In genomic region chr1:88575917-88576669, GRCm38 (mm10) we compare ENCODE assay signal across 9 mouse cellular contexts.
A peak's percentile ranks its signal among the peaks of the same experiment; 100 is the strongest.
DNase-seq lines count a peak whose midpoint lies in the region; ATAC-seq and TF ChIP-seq lines count a peak whose summit lies in the region.
"Had no signal": no experiment of that assay in that cellular context is flagged by ENCODE, and none has a peak within 500 bp of the region (broad histone marks: within the 10 kb centered on the region; RNA-seq: fewer than 3 reads in every experiment).

No protein-coding gene starts in this region.

- intact Hi-C loops in heart, adult 2 months (cut with DNase I), result no loop called here

- no peaks in the 10 kb centered on the region for H3K27me3 ChIP-seq in heart, adult 2 months (ENCODE audit: control insufficient read depth, insufficient read depth, low read length)
- H3K27me3 ChIP-seq in liver, embryonic 16.5 days (ENCODE audit: control insufficient read depth, insufficient read depth, low read depth, low read length), result no peaks in the 10 kb centered on the region
- no peaks in the 10 kb centered on the region for H3K27me3 ChIP-seq in splenic B cell, adult 2 months (ENCODE audit: control insufficient read depth, insufficient read depth, low read length, poor library complexity, severe bottlenecking)
- H3K27me3 ChIP-seq in hindbrain, embryonic 16.5 days (replicated peaks; ENCODE audit: control insufficient read depth, insufficient read depth, low read length), result no peaks in the 10 kb centered on the region
- H3K27me3 ChIP-seq: neural tube, embryonic 13.5 days had no signal

- H3K9ac ChIP-seq in heart, adult 2 months (ENCODE audit: low read depth, low read length), result peak overlapping the region; percentile 1; the same call in 1 of the 2 replicates
- H3K9ac ChIP-seq in liver, embryonic 16.5 days (ENCODE audit: low read depth, low read length), result no peak overlapping the region; the same call in 1 of the 2 replicates
- no peak overlapping the region for H3K9ac ChIP-seq in hindbrain, embryonic 16.5 days (ENCODE audit: low read depth, low read length)
- H3K9ac ChIP-seq: neural tube, embryonic 13.5 days had no signal

- no peak for TF ChIP-seq POLR2A in heart, adult 2 months (IDR thresholded peaks at IDR 0.05; ENCODE audit: insufficient read depth, low read depth, low read length)

- no peak for TF ChIP-seq EP300 in heart, adult 2 months (IDR thresholded peaks at IDR 0.05; ENCODE audit: insufficient read depth, low read depth, low read length)

- H3K79me2 ChIP-seq in heart, adult 2 months (replicated peaks; ENCODE audit: control insufficient read depth, insufficient read depth, low read length), result no peaks in the 10 kb centered on the region

- peak overlapping the region; percentile 42 for H3K4me3 ChIP-seq in heart, adult 2 months
- H3K4me3 ChIP-seq in liver, embryonic 16.5 days (ENCODE audit: low read depth, low read length), result peak overlapping the region; percentile 28
- H3K4me3 ChIP-seq in hindbrain, embryonic 16.5 days (ENCODE audit: low read length), result no peak overlapping the region
- H3K4me3 ChIP-seq: neural tube, embryonic 13.5 days had no signal

- no peak for ATAC-seq in liver, embryonic 16.5 days (ENCODE audit: low read depth)
- ATAC-seq in hindbrain, embryonic 16.5 days, result no peak

- peak; percentile 36 for DNase-seq in adrenal gland, adult 2 months
- DNase-seq in adrenal gland, adult 8-10 months, result no peak
- DNase-seq in heart, adult 2 months, result peak; percentile 46 to 52
- peak; percentile 22 for DNase-seq in splenic B cell, adult 2 months (ENCODE audit: low read depth, low spot score)
- no peak for DNase-seq in ovary, adult 18-20 months (ENCODE audit: low spot score)
- no peak for DNase-seq in right cerebral cortex, adult 2 months (ENCODE audit: low spot score in 2 of 2)

- no peaks in the 10 kb centered on the region for H3K9me3 ChIP-seq in liver, embryonic 16.5 days (replicated peaks; ENCODE audit: control insufficient read depth, low read length)
- 0 out of 2 replicates have a peak, but pooled peaks cover 3% of the 10 kb centered on the region for H3K9me3 ChIP-seq in hindbrain, embryonic 16.5 days (ENCODE audit: control insufficient read depth, low read length)
- H3K9me3 ChIP-seq: neural tube, embryonic 13.5 days had no signal

- TF ChIP-seq CTCF in heart, adult 2 months (IDR thresholded peaks at IDR 0.05), result no peak

- no peaks in the 10 kb centered on the region for H3K36me3 ChIP-seq in heart, adult 2 months (ENCODE audit: control insufficient read depth, insufficient read depth, low read length)
- no peaks in the 10 kb centered on the region for H3K36me3 ChIP-seq in liver, embryonic 16.5 days (ENCODE audit: control insufficient read depth, insufficient read depth)
- no peaks in the 10 kb centered on the region for H3K36me3 ChIP-seq in splenic B cell, adult 2 months (ENCODE audit: control insufficient read depth, insufficient read depth, low read length, poor library complexity, severe bottlenecking)
- no peaks in the 10 kb centered on the region for H3K36me3 ChIP-seq in hindbrain, embryonic 16.5 days (ENCODE audit: control insufficient read depth, insufficient read depth, low read length)
- H3K36me3 ChIP-seq: neural tube, embryonic 13.5 days had no signal

- peak overlapping the region; percentile 48; the same call in 1 of the 2 replicates for H3K27ac ChIP-seq in heart, adult 2 months
- H3K27ac ChIP-seq in liver, embryonic 16.5 days (ENCODE audit: low read length), result no peak overlapping the region
- no peak overlapping the region for H3K27ac ChIP-seq in hindbrain, embryonic 16.5 days (ENCODE audit: low read depth, low read length)
- H3K27ac ChIP-seq: neural tube, embryonic 13.5 days had no signal

- H3K4me2 ChIP-seq in liver, embryonic 16.5 days (ENCODE audit: low read depth, low read length), result peak overlapping the region; percentile 26
- H3K4me2 ChIP-seq in hindbrain, embryonic 16.5 days (ENCODE audit: low read length), result no peak overlapping the region
- H3K4me2 ChIP-seq: neural tube, embryonic 13.5 days had no signal

- 43% methylated on average over 14 of the region's 14 CpGs for WGBS in heart, adult 2 months
- 21% methylated on average over 14 of the region's 14 CpGs for WGBS in liver, embryonic 16.5 days (ENCODE audit: insufficient replicate concordance)
- WGBS in hindbrain, embryonic 16.5 days, result 78% methylated on average over 14 of the region's 14 CpGs

- H3K4me1 ChIP-seq in heart, adult 2 months (ENCODE audit: control insufficient read depth, insufficient read depth, low read length), result peaks cover 2% of the 10 kb centered on the region; the same call in 1 of the 2 replicates
- peaks cover 4% of the 10 kb centered on the region for H3K4me1 ChIP-seq in liver, embryonic 16.5 days (ENCODE audit: control insufficient read depth, low read depth, low read length)
- no peaks in the 10 kb centered on the region for H3K4me1 ChIP-seq in hindbrain, embryonic 16.5 days (ENCODE audit: control insufficient read depth, insufficient read depth, low read depth, low read length)
- H3K4me1 ChIP-seq: neural tube, embryonic 13.5 days had no signal

Comparison
In these comparisons a context has a peak if more than half of its experiments do, and no peak if none do; other contexts are left out.
1. DNase-seq: peak in adrenal gland, adult 2 months (single experiment), heart, adult 2 months (2 of 2) and splenic B cell, adult 2 months (single experiment); none in adrenal gland, adult 8-10 months (single experiment), ovary, adult 18-20 months (single experiment) and right cerebral cortex, adult 2 months (0 of 2).